Mouse (Mus musculus) adrenal gland, postnatal 10 days (tissue): Measurements from ENCODE around the gene Krt81. TPM values are rescaled to one million over a fixed set of nuclear protein-coding genes. Genes with fewer than 3 reads are reported as not detected.

ENCODE experiments used
- DNase-seq: peaks from one replicate; pipeline ENCODE4 v3.0.0; 2021; ENCODE audit warnings: mixed read lengths
- long read RNA-seq, 2 experiments: library from polyadenylated mRNA; stranded (forward); transcript quantifications; one replicate each; pipeline ENCODE4 v2.0.0; 2021
- total RNA-seq, 2 experiments: library from RNA; stranded (reverse); gene quantifications; 2 replicates each; pipeline ENCODE4 v1.2.3; 2021

Gene Krt81
- total RNA-seq = not detected
- long read RNA-seq, experiment 1 = 0 reads
- long read RNA-seq, experiment 2 = 0 reads

GRCm38 (mm10) chr15:101463651-101464050, at the start of gene Krt81:
Gene Krt81 (minus strand): TSS chr15:101463751.
- DNase-seq = no peak

- no peak for DNase-seq
These were observed 44.7 kb upstream of the Krt81 start for GRCm38 (mm10) chr15:101508247-101508646.

DNA sequence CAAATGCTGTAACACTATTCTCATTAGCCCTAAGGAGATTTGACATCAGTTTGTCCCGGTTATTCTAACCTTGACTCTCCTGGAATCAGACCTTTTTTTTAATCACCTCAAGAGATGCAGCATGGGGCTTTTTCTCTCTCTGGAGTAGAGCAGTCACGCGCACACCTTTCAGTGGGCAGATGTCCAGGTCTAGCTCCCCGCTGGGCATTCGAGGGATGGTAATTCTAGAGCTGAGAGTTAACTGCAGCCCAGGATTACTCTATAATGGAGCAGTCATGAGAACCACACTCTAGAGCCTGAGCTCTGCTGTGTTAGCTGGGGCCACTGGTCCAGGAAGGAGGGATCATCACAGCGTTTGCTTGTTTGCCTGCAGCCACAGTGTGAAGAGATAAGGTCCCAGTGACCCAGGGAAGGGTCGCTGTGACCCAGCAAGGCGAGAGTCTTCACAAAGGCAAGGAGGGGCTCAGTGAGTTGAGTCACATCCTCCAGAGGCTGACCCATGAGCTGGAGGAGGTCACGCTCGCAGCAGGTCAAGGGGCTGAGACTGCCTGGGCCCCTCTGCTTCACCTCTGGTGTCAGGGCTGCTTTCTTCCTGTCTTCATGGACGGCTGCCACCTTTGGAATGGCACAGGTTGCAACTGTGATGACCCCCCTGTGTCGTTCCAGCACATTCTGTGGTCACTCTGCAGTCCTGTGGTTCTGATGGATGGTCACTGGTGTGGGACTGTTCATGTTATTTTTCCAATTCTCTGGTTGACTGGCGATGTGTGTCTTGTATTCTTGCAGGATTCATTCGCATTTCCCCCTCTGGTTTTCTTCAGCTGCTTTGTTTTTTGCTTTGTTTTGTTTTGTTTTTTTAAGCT, 43.6 kb upstream of the Krt81 start:
- DNase-seq = no peak

DNA sequence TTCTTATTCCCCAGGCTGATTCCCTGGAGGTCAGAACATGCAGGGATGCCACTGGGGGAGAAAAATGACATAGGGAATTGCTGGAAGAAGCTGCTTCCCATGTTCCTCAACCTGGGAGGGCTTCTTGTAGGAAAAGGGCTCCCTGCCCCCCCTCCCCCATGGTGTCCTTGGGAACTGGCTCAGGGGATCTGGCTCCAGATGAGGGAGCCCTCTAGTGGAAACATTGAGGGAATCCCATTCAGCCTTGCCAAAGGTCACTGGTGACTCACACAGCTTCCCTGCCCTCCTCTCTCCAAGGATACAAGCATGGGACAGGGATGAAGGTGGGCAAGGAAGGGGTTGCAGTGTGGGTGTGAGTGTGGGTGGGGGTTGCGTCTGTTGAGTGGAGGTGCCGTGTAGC, 33.6 kb upstream of the Krt81 start:
- peak; percentile 77 for DNase-seq

GRCm38 (mm10) chr15:101495266-101495665, 31.7 kb upstream of the Krt81 start:
- no peak for DNase-seq

GRCm38 (mm10) chr15:101494203-101494602, 30.7 kb upstream of the Krt81 start:
- DNase-seq = no peak

GRCm38 (mm10) chr15:101493713-101494112, 30.2 kb upstream of the Krt81 start:
- DNase-seq = no peak

DNA sequence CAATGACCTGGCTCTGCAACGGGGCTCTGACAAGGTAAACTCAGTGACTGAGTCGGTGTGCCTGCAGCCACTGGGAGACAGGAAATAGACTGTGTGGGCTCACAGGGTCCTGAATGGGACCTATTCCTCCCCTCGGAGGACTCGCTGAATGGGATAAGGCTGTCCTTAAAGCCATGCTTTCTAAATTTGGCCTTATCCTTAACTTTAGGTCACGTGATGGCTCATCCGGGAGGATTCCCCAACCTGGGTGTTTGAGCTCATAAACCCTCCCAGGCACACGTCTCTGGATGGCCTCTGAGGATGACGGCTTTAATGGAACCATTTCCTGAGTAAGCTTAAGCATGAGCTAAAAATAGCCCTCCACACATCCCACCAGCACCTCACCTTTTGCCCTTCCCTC, 29.2 kb upstream of the Krt81 start:
- DNase-seq = no peak

GRCm38 (mm10) chr15:101491431-101491830, 27.9 kb upstream of the Krt81 start, which contains the start of gene Krt83:
Gene Krt83 (minus strand): TSS chr15:101491512.
- DNase-seq = no peak

DNA sequence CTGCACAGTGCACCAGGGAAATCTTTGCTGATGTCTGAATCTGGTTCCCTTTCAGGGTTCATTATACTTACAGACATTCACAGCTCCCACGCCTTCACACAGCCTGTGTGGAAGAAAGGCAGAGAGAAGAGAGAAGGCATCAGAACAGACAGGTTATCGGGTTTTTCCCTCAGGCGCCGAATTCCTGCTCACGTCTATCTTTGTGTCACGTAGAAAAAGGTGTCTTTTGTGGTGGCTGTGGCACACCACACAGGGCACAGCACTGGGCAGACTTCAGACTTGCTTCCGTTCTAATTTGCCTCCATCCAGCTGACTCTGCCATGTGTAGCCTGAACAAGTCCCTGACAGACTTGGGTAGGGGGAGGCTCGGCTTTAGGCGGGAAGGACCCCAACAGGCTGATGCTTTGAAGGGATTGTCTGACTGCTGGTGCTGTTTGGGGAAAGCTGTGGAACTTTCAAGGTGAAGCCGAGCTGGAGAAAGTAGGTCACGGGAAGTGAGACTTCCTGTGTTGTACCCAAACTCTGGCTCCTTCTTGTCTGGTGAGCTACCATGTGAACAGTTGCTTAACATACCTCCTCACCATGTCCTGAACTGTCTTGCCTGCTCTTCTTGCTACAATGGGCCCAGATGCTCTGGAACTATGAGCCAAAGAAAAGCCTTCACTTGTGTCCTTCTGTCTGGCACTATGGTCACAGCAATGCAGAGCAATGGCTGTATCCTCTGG, 22.5 kb upstream of the Krt81 start:
- no peak for DNase-seq

- DNase-seq = no peak
These were observed 21.4 kb upstream of the Krt81 start for GRCm38 (mm10) chr15:101484939-101485338.

- DNase-seq = no peak
These were observed 20.1 kb upstream of the Krt81 start for GRCm38 (mm10) chr15:101483646-101484045.

GRCm38 (mm10) chr15:101482056-101482455, 18.5 kb upstream of the Krt81 start:
- no peak for DNase-seq

GRCm38 (mm10) chr15:101479666-101480060, 16.1 kb upstream of the Krt81 start:
- no peak for DNase-seq

- DNase-seq = peak; percentile 61
These were observed 15.6 kb upstream of the Krt81 start for GRCm38 (mm10) chr15:101479007-101479665.

DNA sequence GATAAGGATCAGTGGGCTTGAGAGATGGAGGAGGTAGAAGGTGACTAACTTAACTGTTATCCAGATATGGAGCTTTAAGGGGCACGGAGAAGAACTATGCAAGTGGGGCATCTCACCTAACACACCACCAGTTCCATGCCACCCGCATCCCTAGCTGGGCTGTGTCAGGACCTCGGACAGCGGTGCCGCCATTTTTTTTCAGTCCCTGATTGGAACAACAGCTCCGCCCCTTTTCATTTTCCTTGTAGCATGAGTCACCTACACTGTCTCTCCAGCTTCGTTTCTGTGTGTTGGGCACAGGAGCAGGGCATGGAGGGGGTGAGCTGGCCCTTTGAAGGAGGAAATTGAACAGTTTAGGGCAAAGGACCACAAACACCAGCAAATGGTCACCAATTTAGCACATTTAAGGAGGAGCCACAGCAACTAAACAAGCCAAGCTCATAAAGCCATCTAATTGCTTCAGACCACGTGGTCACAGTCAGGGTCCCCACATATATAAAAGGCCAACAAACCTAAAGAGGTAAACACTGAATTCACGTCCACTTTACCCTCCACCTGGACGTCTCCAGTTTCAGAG, 9.5 kb upstream of the Krt81 start, which contains the start of gene Krt86:
Gene Krt86 (plus strand): TSS at position 527 of the 577 bp plus-strand sequence.
- DNase-seq = peak; percentile 77

- DNase-seq = no peak
These were observed 5.5 kb upstream of the Krt81 start for GRCm38 (mm10) chr15:101469093-101469492.

DNA sequence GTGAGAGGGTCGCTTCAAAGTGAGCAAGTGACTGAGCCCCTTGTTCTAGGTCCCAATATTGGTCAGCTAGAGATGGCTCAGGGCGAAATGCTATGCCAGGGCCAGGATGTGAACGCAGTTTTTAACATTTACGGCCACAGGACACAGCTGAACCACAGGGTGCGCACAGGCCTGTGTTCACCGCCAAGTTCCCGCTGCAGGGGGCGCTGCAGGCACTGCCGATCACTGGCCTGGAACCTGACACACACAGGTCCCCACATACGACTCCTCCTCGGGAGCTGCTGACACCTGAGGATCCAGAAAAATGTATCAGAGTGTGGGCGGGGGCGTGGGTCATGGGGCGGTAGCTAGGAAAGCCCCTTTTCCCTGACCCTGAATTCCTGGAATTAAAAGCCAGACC, 4.3 kb downstream of the Krt81 start:
- DNase-seq = no peak

- DNase-seq = peak; percentile 49
These were observed 5.1 kb downstream of the Krt81 start for GRCm38 (mm10) chr15:101458361-101458930.

DNA sequence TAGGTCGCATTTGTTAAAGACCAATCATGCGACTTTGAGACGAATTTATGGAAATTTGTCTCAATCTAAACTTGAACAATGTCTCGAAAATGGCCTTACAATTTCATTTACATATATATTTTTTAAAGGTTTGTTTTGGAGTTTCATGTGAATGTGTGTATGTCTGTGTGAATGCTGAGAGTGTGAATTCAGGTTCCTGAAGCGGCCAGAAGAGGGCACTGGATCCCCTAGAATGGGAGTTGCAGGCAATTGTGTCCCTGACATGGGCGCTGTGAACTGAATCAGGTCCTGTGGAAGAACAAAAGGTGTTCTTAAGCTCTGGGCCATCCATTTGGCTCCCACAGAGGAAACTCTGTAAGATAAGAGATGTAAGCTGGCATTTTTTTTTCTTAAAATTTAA, 7.7 kb downstream of the Krt81 start:
- no peak for DNase-seq

DNA sequence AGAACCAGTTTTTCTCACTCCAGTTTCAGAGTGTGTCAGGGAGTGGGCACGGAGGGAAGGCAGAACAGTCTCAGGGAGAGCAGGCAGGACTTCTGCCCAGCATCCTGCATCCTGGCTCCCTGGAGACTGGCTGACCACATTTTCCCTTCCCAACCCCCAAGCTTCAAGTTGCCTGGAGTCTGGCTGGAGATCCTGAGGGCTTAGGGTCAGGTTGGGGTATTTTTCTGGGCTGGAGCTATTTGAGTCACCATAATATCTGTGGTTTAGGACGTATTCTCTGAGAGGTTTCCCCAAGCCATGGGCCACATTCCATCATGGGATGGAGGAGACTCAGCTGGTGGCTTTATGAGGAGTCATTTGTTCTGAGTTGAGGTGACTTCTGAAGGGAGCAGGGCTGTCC, 8.3 kb downstream of the Krt81 start:
- DNase-seq = no peak

- no peak for DNase-seq
These were observed 8.8 kb downstream of the Krt81 start for GRCm38 (mm10) chr15:101454774-101455173.
